Mouse (Mus musculus) brown adipose tissue, adult 24 weeks (tissue): Measurements from ENCODE around the gene Prss47. TPM values are rescaled to one million over a fixed set of nuclear protein-coding genes. Genes with fewer than 3 reads are reported as not detected.

ENCODE experiments used
- H3K27ac ChIP-seq: fragments of 200-500 bp; replicated peaks from 2 replicates; pipeline ENCODE4 v1.5.1; 2012; ENCODE audit warnings: low read depth, mild to moderate bottlenecking, low read length
- H3K4me1 ChIP-seq: fragments of 200-500 bp; 2 replicates; pipeline ENCODE4 v1.6.1; 2012; ENCODE audit warnings: low read length, mixed read lengths; ENCODE audit not compliant: control insufficient read depth, insufficient read depth, insufficient read length
- H3K4me3 ChIP-seq: fragments of 200-500 bp; 2 replicates; pipeline ENCODE4 v1.5.1; 2012; ENCODE audit warnings: low read depth, mild to moderate bottlenecking, low read length, moderate library complexity; ENCODE audit not compliant: insufficient read depth
- polyA plus RNA-seq: library from polyadenylated mRNA; stranded (reverse); fragments of >200 nt; gene quantifications from 2 replicates; pipeline ENCODE4 v1.2.4, GENCODE M21; 2012; ENCODE audit not compliant: missing spikeins, insufficient read depth, insufficient read length

The Prss47 gene
- polyA plus RNA-seq = not detected in 2 replicates

DNA sequence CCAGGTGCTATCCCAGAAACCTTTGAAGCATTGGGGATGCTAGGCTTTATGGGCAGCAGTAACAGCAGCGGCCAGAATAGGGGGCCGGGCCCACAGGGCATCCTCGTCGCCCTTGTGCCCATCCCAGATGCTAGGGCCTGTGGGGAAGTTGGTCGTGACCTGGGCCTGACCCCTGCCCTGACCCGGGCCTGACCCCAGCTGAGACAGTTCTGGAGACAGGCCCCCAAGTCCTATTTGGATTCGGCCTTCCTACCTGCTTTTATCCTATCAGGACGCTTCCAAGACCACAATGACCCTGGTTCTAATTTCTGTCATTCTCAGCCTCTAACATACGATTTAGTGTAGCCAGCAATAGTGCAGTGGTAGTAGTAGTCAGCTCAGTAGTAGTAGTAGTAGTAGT, at the start of gene Prss47:
Gene Prss47, minus strand, starts transcription at position 101 of the 400 bp plus-strand sequence.
- Histone ChIP-seq H3K27ac (no peak within 1 kb of the TSS), H3K4me3 (no peak within 1 kb of the TSS), H3K4me1 (no peaks in the 10 kb centered on the region)

DNA sequence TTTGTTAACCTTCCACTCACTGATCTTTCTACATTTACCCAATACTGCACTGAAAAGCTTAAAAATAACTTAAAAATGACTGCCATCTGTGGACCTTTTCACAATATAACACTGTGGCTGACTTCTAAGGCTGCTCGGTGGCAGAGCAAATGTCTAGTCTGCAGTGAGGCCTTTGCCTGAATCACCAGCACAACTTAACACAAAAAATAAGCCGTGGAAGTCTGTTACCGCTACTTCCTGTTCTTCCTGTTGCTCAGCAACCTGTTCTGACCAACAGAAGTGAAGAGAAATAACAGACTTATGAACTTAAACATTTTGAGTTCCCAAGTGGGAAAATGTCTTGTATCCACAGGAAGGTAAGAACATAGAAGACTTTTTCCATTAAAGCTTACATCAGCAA, 48.7 kb upstream of the Prss47 start:
- no peak overlapping the region for H3K4me3 ChIP-seq
- no peaks in the 10 kb centered on the region for H3K4me1 ChIP-seq
- H3K27ac ChIP-seq = no peak overlapping the region

DNA sequence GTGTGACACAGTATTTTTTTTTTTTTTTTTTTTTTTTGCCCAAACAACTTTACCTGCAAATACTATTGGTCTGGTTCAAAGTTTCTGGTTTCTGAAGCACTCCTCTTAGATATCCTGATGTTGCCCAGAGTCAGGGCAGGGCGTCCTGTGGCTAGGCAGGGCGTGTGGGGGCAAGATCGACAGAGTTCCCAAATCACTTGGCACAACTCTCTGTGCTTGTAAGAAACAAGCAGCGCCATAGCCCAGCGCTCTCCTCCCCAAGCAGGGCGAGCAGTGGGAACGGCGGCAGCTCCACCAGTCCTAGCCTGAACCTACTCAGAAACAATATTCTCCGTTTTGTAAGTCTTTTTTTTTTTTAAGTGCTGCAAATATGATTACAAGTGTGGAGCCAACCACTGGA, 48.1 kb upstream of the Prss47 start:
- H3K27ac ChIP-seq = no peak overlapping the region
- no peak overlapping the region for H3K4me3 ChIP-seq
- no peaks in the 10 kb centered on the region for H3K4me1 ChIP-seq

DNA sequence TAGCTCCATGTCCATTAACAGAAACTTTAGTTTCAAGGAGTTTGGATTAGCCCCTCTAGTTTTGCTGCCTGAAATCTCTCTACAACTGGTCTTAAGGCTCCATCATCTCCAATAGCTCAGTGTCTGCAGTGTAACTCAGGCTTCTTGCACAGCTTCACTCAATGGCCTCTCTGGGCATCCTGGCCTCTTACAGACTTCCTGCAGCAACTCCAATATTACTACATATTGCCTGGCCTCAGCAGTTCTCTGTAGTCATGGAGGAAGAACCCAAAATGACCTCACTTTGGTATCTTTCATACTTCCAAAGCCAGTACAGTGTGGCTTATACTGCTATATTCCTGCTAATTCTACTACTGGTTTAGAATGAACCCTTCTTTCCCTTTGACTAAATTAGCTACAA, 44.5 kb upstream of the Prss47 start:
- Histone ChIP-seq H3K4me1 (no peaks in the 10 kb centered on the region), H3K27ac (no peak overlapping the region), H3K4me3 (no peak overlapping the region)

DNA sequence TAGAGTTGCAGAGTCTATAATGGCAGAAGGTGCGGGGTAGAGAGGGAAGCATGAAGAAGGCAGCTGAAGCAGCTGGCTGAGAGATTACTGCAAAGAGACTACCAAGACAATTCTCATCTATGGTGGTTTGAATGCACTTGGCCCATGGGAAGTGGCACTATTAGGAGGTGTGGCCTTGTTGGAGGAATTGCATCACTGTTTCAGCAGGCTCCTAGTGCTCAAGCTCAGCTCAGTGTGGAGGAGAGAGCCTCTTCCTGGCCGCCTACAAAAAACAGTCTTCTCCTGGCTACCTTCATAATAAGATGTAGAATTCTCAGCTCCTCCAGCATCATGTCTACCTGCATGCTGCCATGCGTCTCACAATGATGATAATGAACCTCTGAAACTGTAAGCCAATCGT, 43.4 kb upstream of the Prss47 start:
- no peak overlapping the region for H3K27ac ChIP-seq
- H3K4me1 ChIP-seq = no peaks in the 10 kb centered on the region

DNA sequence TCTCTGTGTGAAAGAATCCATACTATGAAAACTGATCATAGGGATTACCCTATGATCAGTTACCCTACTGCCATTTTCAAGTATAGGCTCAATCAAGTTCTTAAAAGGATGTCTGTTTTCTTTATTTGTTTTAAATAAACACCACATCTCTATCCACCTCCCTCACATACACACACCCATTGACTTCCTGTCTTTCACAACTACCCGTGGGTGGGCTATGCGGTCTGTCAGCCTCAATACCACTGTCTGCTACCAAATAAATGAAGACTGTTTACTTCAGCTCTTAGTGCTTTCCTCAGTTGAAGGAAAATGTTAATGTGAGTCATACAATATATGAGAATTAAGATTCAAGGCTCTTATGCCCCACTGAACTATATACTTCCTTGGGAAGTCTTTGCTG, 17.4 kb upstream of the Prss47 start:
- Histone ChIP-seq H3K4me3 (no peak overlapping the region), H3K27ac (no peak overlapping the region), H3K4me1 (no peaks in the 10 kb centered on the region; the same call in 1 of the 2 replicates)

More for the DNA sequence above, 43.4 kb upstream of the Prss47 start:
- H3K4me3 ChIP-seq = no peak overlapping the region

DNA sequence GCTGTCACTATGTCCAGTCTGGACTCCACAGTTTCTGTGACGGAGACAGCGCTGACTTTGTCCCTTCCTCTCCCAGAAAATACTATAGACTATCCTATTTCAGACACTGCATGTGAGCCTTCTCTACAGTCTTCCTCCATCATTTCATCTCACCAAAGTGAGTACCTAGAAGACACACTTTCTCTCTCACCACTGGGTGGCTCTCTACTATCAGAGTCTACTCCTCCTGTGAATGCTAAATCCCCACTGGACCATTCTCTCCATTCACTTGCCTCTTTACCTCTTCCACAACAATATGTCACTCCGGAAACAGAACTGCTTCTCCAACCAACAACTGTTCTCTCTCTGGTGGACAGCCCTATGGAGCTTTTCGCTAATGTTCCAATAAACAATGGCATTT, 17.5 kb downstream of the Prss47 start:
- Histone ChIP-seq H3K27ac (no peak overlapping the region), H3K4me1 (no peaks in the 10 kb centered on the region), H3K4me3 (no peak overlapping the region)

DNA sequence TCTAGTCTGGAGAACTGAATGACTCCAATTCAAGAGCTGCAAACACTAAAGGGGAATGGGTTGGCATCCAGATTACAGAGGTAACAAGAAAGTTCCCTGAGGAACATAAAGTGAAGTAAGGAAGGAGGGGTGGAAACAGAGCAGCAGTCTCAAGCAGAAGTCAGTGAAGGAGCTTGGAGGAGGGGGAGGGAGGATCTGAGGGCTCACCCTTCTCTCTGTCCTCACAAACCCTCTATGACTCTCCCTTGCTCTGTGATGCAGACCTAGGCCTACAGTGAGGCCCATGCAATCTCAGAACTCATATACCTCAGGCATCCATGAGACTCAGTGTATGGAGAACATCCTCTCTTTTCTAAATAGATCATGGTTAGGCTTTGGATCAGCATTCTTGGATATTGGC, 19.8 kb downstream of the Prss47 start, which contains the start of gene Spata31d1c:
Gene Spata31d1c, plus strand, starts transcription at position 301 of the 400 bp plus-strand sequence.
- H3K4me1 ChIP-seq = no peaks in the 10 kb centered on the region
- H3K4me3 ChIP-seq = no peak within 1 kb of the TSS
- H3K27ac ChIP-seq = no peak within 1 kb of the TSS

DNA sequence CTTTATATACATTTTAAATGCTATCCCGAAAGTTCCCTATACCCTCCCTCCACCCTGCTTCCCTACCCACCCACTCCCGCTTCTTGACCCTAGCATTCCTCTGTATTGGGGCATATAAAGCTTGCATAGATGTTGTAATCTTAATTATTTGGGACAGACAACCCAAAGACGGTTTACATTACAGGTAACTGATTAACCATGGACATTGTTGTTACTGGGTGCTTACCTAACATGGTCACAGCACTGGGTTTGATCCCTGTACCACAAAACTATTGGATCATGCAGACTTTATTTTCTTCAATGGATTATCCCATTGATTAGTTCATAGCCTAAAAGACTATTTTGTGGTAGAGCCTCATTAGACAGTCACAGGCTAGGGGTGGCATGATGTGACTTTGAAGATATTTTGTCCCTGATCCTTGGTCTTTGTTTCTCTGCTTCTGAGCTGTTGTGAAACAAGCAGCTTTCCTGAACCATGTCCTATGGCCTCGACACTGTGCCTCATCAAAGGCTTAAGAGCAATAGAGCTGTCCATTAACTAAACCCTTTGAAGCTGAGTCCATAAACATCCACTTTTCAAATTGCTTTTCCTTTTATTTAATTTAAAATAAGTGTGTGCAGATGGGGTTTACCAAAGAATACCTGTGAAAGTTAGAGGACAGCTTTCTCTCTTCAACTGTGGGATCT, 41.4 kb downstream of the Prss47 start:
- Histone ChIP-seq H3K4me3 (no peak overlapping the region), H3K27ac (no peak overlapping the region)

DNA sequence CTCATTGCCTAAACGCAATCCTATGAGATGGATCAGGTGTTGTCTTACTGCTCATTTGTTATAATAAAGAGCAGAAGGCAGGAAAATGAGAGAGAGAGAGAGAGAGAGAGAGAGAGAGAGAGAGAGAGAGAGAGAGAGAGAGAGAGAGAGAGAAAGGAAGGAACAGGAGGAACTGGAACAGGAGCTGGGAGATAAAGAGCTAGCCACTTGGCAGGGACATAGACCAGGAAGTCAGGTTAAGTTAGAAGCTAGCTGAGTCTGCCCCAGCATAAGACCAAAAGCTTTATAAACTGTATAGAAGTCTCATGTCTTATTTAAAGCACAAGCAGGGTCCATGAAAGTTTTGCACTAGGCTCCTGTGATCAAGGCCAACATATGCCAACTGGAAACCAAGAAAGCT, 44.6 kb downstream of the Prss47 start:
- Histone ChIP-seq H3K4me3 (no peak overlapping the region), H3K4me1 (no peaks in the 10 kb centered on the region), H3K27ac (no peak overlapping the region)

More for the DNA sequence above, 41.4 kb downstream of the Prss47 start:
- no peaks in the 10 kb centered on the region for H3K4me1 ChIP-seq

DNA sequence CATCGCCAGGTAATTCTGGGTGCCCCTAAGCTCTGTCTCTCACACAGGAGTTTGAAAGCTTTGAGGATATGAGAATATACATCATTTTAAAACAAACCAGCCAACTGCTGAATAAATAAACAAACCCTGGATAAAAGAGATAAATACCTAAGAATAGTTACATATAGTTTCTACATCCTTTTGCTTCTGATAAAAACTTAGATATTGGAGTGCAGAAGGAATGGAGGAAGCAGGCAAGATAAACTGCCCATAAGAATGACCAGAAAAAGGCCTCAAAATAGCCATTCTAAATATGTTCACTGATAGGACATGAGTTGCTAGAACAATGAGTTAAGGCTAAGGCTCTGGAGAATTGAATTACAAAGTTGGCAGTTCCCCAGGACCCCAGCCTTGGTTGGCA, 45.8 kb downstream of the Prss47 start:
- Histone ChIP-seq H3K27ac (no peak overlapping the region), H3K4me3 (no peak overlapping the region), H3K4me1 (no peaks in the 10 kb centered on the region)

DNA sequence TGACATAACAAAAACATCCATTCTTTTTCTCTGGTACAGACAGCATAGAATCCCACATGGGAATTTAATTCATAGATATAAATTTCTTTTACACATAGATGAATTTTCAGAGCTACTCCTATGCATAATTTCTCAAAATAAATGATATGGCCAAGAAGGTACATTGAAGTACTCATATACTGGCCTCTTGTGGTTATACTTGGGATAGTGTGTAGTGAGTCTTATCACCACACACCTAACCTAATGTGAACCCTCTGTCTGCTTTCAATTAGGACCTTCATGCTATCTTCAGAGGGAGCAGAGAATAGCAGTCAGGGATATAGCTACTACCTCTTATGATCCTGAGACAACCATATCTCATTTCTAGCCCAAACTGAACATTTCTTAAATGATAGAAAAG, 47.1 kb downstream of the Prss47 start:
- Histone ChIP-seq H3K4me3 (no peak overlapping the region), H3K4me1 (no peaks in the 10 kb centered on the region), H3K27ac (no peak overlapping the region)

Other genes with a start within 250 kb of the Prss47 start
- gene Cntnap3, start 148.8 kb downstream of the Prss47 start, polyA plus RNA-seq = not detected in 2 replicates
- not detected in 2 replicates for gene Spata31, start 135.4 kb downstream of the Prss47 start, polyA plus RNA-seq
- not detected in 2 replicates for gene Spata31d1c, start 19.7 kb downstream of the Prss47 start, polyA plus RNA-seq
- gene Mfsd14b, start 60.2 kb upstream of the Prss47 start, polyA plus RNA-seq = 21.2 and 24.6 TPM in 2 replicates
- gene Olfr465-ps1, start 85.3 kb upstream of the Prss47 start, polyA plus RNA-seq = not detected in 2 replicates
- gene Olfr466, start 97.5 kb upstream of the Prss47 start, polyA plus RNA-seq = not detected in 2 replicates
- gene Nlrp4f, start 153.2 kb upstream of the Prss47 start, polyA plus RNA-seq = not detected in 2 replicates
- gene Gm10775, start 206.8 kb upstream of the Prss47 start, polyA plus RNA-seq = not detected in 2 replicates
- gene Zfp369, start 226.1 kb upstream of the Prss47 start, polyA plus RNA-seq = 6.2 and 9.6 TPM in 2 replicates